Mouse (Mus musculus): ENCODE measurements around the gene Hoxd9. TPM values are rescaled to one million over a fixed set of nuclear protein-coding genes. Genes with fewer than 3 reads are reported as not detected.

Hoxd9 gene
- polyA plus RNA-seq, 1 experiment from 2014 or later: 0.11 TPM

DNA sequence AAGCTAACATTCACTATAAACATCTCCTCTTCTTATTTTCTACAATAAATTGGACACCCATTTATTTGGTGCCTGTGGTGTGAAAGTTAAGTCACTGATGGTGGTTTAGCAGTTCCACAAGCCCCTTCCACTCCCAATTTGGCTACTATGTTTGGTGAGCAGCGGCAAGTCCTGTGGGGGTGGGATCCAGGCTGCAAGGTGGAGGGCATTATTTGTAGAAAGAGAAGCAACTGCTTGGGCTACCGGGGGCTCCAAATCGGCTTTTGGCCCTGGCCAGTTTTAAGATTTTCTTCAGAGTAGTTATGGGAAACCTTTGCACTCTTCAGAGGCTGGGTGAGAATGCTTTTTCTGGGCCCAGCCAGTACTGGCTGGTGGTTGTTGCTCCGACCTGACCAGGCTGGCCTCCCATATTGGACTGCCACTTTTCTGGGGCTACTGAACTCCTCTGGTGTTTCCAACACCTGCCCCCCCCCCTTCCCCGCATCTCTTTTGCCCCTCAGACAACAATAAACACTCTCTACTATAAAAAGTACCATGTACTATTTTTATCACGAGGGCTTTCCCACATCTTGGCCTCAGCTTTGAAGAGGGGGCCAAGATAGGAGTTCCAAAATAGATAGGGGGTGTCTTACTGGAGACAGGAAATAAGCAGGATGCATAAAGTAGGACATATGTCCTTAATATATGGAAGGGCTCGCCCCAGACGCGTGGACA, 34.4 kb downstream of the Hoxd9 start:
- DNase-seq (ENCODE audit: low spot score) (no peak), ATAC-seq (ENCODE audit: low FRiP score) (no peak)
- Histone ChIP-seq H3K36me3 (ENCODE audit: control insufficient read depth, insufficient read depth, low read length) (no peaks in the 10 kb centered on the region), H3K9me3 (ENCODE audit: control insufficient read depth, low read length) (no peaks in the 10 kb centered on the region), H3K4me1 (replicated peaks; ENCODE audit: control insufficient read depth, insufficient read depth, low read length) (no peaks in the 10 kb centered on the region; the same call in 1 of the 2 replicates), H3K27me3 (ENCODE audit: control insufficient read depth, insufficient read depth, low read length) (peaks cover 82% of the 10 kb centered on the region), H3K27ac (ENCODE audit: low read depth, low read length) (peak overlapping the region; percentile 95), H3K9ac (ENCODE audit: low read depth, low read length) (peak overlapping the region; percentile 76), H3K4me2 (replicated peaks; ENCODE audit: low read depth, low read length) (peak overlapping the region; percentile 54), H3K4me3 (ENCODE audit: low read depth, low read length) (peak overlapping the region; percentile 48)
- WGBS: 2% methylated on average over 9 of the region's 9 CpGs

DNA sequence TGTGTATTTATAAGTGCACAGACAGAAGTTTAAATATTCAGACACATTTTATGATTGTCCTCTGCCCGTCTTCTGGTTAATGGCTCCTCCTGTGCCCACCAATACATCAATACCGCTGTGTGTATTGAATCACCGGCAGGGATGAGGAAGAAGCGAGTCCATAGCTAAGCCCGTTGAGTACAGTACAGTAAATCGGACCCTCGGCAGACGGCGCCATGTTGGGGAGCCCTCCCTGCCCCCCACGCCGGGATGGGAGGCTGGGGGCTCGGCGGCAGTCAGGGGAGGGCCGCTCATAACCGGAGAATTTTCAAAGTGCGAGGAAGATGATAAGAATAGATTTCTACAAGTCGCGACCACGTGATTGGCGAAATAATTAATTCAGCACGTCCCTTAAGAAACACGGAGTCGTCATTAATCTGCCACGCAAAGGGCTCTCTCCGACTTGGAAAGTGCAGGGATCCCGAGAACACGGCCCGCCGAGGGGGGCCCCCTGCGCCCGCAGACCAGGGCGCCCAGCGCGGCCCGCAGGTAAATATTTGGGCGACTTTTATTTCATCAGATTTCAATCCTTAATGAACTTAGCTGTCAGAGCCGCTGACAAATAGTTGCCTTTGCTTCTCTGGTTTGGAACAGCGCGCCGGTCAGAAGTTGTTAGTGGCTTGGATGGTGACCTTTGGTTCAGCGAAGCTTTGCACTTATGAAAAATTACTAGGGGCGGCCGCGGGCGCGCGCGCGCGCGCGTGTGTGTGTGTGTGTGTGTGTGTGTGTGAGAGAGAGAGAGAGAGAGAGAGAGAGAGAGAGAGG, 35.2 kb downstream of the Hoxd9 start:
- H3K4me1 ChIP-seq (replicated peaks; ENCODE audit: control insufficient read depth, insufficient read depth, low read length): no peaks in the 10 kb centered on the region; the same call in 1 of the 2 replicates
- peak overlapping the region; percentile 48 for H3K4me3 ChIP-seq (ENCODE audit: low read depth, low read length)
- DNase-seq (ENCODE audit: low spot score): no peak
- H3K9me3 ChIP-seq (ENCODE audit: control insufficient read depth, low read length): no peaks in the 10 kb centered on the region
- ATAC-seq (ENCODE audit: low FRiP score): peak; percentile 43; the same call in 1 of the 2 replicates
- peaks cover 79% of the 10 kb centered on the region for H3K27me3 ChIP-seq (ENCODE audit: control insufficient read depth, insufficient read depth, low read length)
- H3K27ac ChIP-seq (ENCODE audit: low read depth, low read length): peak overlapping the region; percentile 95
- under 1% methylated on average over 52 of the region's 52 CpGs for WGBS
- H3K4me2 ChIP-seq (replicated peaks; ENCODE audit: low read depth, low read length): peak overlapping the region; percentile 54
- H3K36me3 ChIP-seq (ENCODE audit: control insufficient read depth, insufficient read depth, low read length): no peaks in the 10 kb centered on the region
- peak overlapping the region; percentile 76 for H3K9ac ChIP-seq (ENCODE audit: low read depth, low read length)

GRCm38 (mm10) chr2:74733317-74733661, 35.8 kb downstream of the Hoxd9 start:
- Histone ChIP-seq H3K9ac (ENCODE audit: low read depth, low read length) (peak overlapping the region; percentile 76), H3K4me1 (replicated peaks; ENCODE audit: control insufficient read depth, insufficient read depth, low read length) (no peaks in the 10 kb centered on the region; the same call in 1 of the 2 replicates), H3K36me3 (ENCODE audit: control insufficient read depth, insufficient read depth, low read length) (no peaks in the 10 kb centered on the region), H3K4me3 (ENCODE audit: low read depth, low read length) (peak overlapping the region; percentile 48), H3K9me3 (ENCODE audit: control insufficient read depth, low read length) (no peaks in the 10 kb centered on the region), H3K4me2 (replicated peaks; ENCODE audit: low read depth, low read length) (peak overlapping the region; percentile 54), H3K27ac (ENCODE audit: low read depth, low read length) (peak overlapping the region; percentile 95), H3K27me3 (ENCODE audit: control insufficient read depth, insufficient read depth, low read length) (peaks cover 79% of the 10 kb centered on the region)
- ATAC-seq (ENCODE audit: low FRiP score) (peak; percentile 48), DNase-seq (ENCODE audit: low spot score) (no peak)
- WGBS: under 1% methylated on average over 15 of the region's 16 CpGs

DNA sequence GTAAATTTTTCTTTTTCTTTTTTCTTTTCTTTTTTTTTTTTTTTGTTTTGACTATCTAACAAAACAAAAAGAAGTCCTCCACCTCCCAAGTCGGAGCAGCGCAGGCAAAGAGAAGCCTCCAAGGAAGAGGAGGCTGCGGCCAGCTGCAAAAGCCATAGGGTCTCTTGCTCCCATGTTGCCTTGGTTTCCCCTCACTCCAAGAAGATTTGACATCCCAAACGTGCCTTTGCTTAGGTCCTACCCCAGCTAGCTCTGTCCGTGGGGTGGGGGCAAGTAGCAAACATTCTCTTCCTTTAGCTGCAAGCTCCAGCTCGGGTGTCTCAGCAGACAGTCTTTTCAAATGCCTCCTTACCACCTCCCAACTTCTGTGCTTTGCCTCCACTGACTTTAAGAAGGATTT, 36.2 kb downstream of the Hoxd9 start:
- peak overlapping the region; percentile 48 for H3K4me3 ChIP-seq (ENCODE audit: low read depth, low read length)
- H3K4me1 ChIP-seq (replicated peaks; ENCODE audit: control insufficient read depth, insufficient read depth, low read length): no peaks in the 10 kb centered on the region; the same call in 1 of the 2 replicates

DNA sequence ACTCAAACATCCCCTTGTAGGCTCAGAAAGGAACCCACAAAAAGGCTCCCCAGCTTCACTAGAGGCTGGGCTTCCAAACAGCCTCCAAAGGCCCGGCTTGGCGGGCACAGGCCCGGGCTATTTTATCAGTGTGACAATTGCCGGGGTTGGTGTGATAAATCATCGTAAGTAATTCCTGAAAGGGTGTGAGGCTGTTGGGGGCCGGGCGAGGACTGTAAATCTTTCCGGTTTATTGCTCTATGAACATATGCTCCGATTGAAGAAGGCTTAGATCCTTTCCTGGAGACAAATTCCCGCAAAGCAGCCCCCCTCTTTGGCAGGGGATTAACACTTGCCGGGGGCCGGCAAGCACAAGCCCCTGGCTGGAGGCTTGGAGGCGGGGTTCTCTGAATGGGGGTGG, 36.9 kb downstream of the Hoxd9 start:
- peak overlapping the region; percentile 54 for H3K4me2 ChIP-seq (replicated peaks; ENCODE audit: low read depth, low read length)
- WGBS: under 1% methylated on average over 13 of the region's 13 CpGs
- H3K9me3 ChIP-seq (ENCODE audit: control insufficient read depth, low read length): no peaks in the 10 kb centered on the region
- peak overlapping the region; percentile 76 for H3K9ac ChIP-seq (ENCODE audit: low read depth, low read length)
- H3K4me1 ChIP-seq (replicated peaks; ENCODE audit: control insufficient read depth, insufficient read depth, low read length): no peaks in the 10 kb centered on the region; the same call in 1 of the 2 replicates
- peaks cover 78% of the 10 kb centered on the region for H3K27me3 ChIP-seq (ENCODE audit: control insufficient read depth, insufficient read depth, low read length)
- peak; percentile 43 for ATAC-seq (ENCODE audit: low FRiP score)
- no peaks in the 10 kb centered on the region for H3K36me3 ChIP-seq (ENCODE audit: control insufficient read depth, insufficient read depth, low read length)
- H3K27ac ChIP-seq (ENCODE audit: low read depth, low read length): peak overlapping the region; percentile 95
- peak overlapping the region; percentile 48 for H3K4me3 ChIP-seq (ENCODE audit: low read depth, low read length)
- DNase-seq (ENCODE audit: low spot score): no peak

More for the DNA sequence above, 36.2 kb downstream of the Hoxd9 start:
- Histone ChIP-seq H3K27me3 (ENCODE audit: control insufficient read depth, insufficient read depth, low read length) (peaks cover 78% of the 10 kb centered on the region), H3K27ac (ENCODE audit: low read depth, low read length) (peak overlapping the region; percentile 95), H3K9me3 (ENCODE audit: control insufficient read depth, low read length) (no peaks in the 10 kb centered on the region), H3K36me3 (ENCODE audit: control insufficient read depth, insufficient read depth, low read length) (no peaks in the 10 kb centered on the region), H3K4me2 (replicated peaks; ENCODE audit: low read depth, low read length) (peak overlapping the region; percentile 54), H3K9ac (ENCODE audit: low read depth, low read length) (peak overlapping the region; percentile 76)
- WGBS: 0% methylated on average over 6 of the region's 6 CpGs
- DNase-seq (ENCODE audit: low spot score) (peak; percentile 67), ATAC-seq (ENCODE audit: low FRiP score) (no peak)

GRCm38 (mm10) chr2:74734996-74735811, 37.7 kb downstream of the Hoxd9 start:
- under 1% methylated on average over 27 of the region's 27 CpGs for WGBS
- no peaks in the 10 kb centered on the region; the same call in 1 of the 2 replicates for H3K4me1 ChIP-seq (replicated peaks; ENCODE audit: control insufficient read depth, insufficient read depth, low read length)
- H3K36me3 ChIP-seq (ENCODE audit: control insufficient read depth, insufficient read depth, low read length): no peaks in the 10 kb centered on the region
- H3K27ac ChIP-seq (ENCODE audit: low read depth, low read length): peak overlapping the region; percentile 95
- H3K4me3 ChIP-seq (ENCODE audit: low read depth, low read length): peak overlapping the region; percentile 48
- H3K4me2 ChIP-seq (replicated peaks; ENCODE audit: low read depth, low read length): peak overlapping the region; percentile 54
- peaks cover 75% of the 10 kb centered on the region for H3K27me3 ChIP-seq (ENCODE audit: control insufficient read depth, insufficient read depth, low read length)
- DNase-seq (ENCODE audit: low spot score): peak; percentile 72
- peak overlapping the region; percentile 76 for H3K9ac ChIP-seq (ENCODE audit: low read depth, low read length)
- H3K9me3 ChIP-seq (ENCODE audit: control insufficient read depth, low read length): no peaks in the 10 kb centered on the region
- ATAC-seq (ENCODE audit: low FRiP score): no peak

GRCm38 (mm10) chr2:74735851-74736687, 38.5 kb downstream of the Hoxd9 start:
- peak overlapping the region; percentile 48 for H3K4me3 ChIP-seq (ENCODE audit: low read depth, low read length)

More at GRCm38 (mm10) chr2:74735851-74736687, 38.5 kb downstream of the Hoxd9 start:
- peaks cover 73% of the 10 kb centered on the region for H3K27me3 ChIP-seq (ENCODE audit: control insufficient read depth, insufficient read depth, low read length)
- no peaks in the 10 kb centered on the region for H3K36me3 ChIP-seq (ENCODE audit: control insufficient read depth, insufficient read depth, low read length)
- no peaks in the 10 kb centered on the region for H3K9me3 ChIP-seq (ENCODE audit: control insufficient read depth, low read length)
- H3K4me2 ChIP-seq (replicated peaks; ENCODE audit: low read depth, low read length): peak overlapping the region; percentile 54
- WGBS: under 1% methylated on average over 42 of the region's 42 CpGs
- ATAC-seq (ENCODE audit: low FRiP score): 0 out of 2 replicates have a peak, but pooled peaks have one; percentile 25
- peak; percentile 68 for DNase-seq (ENCODE audit: low spot score)
- H3K4me1 ChIP-seq (replicated peaks; ENCODE audit: control insufficient read depth, insufficient read depth, low read length): no peaks in the 10 kb centered on the region; the same call in 1 of the 2 replicates
- H3K27ac ChIP-seq (ENCODE audit: low read depth, low read length): peak overlapping the region; percentile 95
- H3K9ac ChIP-seq (ENCODE audit: low read depth, low read length): peak overlapping the region; percentile 76
